Mouse (Mus musculus): ENCODE data around the gene Alox5ap.
A peak's percentile ranks its signal among the peaks of the same experiment; 100 is the strongest.

Alox5ap gene

DNA sequence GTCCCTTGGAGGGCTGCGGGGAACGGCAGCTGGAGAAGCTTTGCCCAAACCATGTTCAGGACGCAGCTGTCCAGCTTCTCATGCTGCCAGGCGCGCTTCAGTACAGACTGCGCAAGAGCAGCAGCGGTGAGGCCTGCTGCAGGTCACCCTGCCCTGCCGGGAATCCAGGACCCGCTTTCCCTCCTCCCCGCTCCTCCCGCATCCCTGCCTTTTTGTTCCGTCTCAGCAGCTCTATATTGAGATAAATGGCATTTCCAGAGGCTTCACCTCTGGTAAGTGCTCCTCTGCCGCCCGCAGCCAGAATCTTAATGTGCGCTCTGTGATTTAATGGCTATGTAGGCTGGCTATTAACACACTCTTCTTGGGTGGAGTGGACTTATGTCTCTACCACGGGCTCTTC, 5.5 kb upstream of the Alox5ap start:
- DNase-seq (ENCODE audit: low spot score): no peak

DNA sequence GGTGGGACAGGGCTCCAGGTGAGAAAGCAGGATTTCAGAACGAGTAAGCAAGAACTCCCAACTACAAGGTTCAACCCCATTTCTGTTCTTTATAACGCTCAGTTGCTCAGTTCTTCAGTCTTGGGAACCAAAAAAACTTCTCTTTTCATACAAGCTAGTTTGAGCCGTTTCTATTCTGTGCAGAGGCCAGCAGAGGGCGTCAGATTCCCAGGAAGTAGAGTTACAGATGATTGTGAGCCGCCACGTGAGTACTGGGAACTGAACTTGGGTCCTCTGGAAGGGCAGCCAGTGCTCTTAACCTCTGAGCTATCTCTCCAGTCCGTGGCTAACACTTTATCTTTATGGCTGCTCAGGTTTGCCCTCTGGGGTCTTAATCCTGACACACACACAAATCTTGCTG, 3.1 kb upstream of the Alox5ap start:
- no peak for DNase-seq (ENCODE audit: low spot score)

DNA sequence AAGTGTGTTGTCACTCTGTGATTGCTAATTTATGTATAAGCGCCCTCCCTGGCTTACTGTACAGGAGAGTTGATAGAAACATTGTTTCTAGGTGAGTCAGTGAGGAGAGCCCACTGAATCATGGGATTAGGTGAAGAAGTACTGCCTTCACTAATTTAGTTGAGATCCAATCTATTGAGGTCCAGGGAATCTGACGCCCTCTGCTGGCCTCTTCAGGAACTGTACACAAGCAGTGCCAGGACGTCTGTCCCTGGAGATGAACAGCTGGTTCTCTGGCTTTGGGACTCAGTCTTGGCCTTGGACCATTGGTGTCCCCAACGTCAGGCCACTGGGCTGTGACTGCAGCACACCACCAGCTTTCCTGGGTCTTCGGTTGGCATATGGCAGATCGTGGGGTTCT, 2.7 kb upstream of the Alox5ap start:
- peak; percentile 68 for DNase-seq (ENCODE audit: low spot score)

DNA sequence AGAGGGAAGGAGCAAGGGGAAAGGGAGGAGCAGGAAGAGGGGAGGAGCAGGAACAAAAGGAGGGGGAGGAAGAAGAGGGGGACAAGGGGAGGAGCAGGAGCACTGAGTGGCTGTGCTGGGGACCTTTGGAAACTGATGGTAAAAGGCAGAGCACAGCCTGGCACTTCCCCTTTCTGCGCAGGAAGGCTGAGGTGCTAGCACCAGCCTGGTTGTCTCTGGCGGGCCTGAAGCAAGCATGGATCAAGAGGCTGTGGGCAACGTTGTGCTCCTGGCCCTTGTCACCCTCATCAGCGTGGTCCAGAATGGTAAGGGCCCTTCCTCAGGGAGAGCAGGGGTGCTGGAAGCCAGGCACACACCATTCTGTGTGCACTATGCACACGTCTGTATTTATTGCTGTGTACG, 312 bp downstream of the Alox5ap start:
- DNase-seq (ENCODE audit: low spot score): no peak

DNA sequence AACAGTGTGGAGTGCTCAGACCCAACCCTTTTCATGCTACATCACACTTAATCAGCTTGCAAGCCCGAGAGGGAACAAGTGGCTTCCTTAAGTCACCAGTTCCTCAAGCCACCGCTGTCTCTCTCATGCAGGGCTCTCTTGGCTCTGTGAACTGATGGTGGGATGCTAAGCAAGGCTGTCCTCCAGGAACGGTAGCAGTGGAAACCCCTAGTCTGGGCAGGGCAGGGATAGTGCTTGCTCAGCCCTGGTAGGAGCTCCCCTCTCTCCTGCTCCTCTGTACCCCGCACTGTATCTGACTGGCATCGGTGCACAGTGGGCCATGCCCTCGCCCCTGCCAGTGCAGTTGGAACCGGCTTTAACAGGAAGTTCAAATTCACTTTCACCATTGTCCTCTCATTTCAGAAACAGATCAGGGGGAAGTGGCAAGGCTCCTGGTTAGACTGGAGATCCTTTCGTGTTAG, 2.2 kb downstream of the Alox5ap start:
- no peak for DNase-seq (ENCODE audit: low spot score)

DNA sequence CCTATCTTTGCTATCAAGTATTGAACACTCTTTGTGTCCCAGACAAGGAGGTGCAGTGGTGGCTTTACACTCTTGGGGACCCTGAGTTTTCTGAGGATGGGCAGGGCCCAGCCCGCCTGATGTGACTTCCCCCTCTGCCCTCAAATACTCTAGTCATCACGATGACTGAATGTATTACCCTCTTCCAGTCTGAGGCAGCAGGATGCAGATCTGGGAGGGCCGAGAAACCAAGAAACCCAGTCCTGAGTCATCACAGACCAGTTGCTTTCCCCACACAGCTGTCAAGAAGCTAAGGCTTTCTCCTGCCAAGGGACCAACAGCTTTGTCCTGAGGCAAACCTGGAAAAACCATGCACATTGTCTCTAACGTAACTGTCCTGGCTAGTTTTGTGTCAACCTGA, 2.9 kb downstream of the Alox5ap start:
- DNase-seq (ENCODE audit: low spot score): no peak

DNA sequence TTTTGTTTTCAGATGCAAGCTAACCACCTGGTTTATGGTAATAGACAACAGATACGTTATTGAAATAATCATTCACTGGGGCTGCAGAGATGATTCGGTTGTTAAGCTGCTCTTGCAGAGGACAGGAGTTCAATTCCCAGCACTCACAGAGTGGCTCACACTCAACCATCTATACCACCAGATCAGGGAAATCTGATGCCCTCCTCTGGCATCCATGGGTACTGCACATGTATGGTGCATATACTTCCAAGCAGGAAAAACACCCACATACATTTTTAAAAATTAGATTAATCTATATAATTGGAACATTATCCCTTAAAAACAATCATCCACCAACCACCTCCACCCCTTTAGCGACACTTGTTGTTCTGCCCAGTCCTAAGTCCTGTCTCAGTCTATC, 6.7 kb downstream of the Alox5ap start:
- DNase-seq (ENCODE audit: low spot score): no peak

DNA sequence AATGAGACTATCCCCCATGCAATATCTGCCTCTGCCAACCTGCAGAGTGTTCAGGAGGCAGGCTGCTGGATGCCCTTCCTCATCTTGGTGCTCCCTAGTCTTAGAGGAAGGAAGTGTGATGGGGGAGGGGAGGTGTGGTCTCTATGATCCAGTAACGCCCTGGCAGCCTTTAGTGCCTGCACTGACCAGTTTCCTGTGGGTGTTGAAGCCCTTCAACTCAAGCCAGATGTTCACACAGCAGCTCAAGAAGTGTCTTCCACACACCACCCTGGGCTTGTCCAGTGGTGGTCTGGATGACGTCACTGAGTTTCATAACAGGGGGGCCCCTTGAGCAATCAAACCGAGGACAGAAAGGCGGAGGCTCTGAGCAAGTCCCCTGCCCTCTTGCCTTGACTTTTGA, 8.0 kb downstream of the Alox5ap start:
- no peak for DNase-seq (ENCODE audit: low spot score)

DNA sequence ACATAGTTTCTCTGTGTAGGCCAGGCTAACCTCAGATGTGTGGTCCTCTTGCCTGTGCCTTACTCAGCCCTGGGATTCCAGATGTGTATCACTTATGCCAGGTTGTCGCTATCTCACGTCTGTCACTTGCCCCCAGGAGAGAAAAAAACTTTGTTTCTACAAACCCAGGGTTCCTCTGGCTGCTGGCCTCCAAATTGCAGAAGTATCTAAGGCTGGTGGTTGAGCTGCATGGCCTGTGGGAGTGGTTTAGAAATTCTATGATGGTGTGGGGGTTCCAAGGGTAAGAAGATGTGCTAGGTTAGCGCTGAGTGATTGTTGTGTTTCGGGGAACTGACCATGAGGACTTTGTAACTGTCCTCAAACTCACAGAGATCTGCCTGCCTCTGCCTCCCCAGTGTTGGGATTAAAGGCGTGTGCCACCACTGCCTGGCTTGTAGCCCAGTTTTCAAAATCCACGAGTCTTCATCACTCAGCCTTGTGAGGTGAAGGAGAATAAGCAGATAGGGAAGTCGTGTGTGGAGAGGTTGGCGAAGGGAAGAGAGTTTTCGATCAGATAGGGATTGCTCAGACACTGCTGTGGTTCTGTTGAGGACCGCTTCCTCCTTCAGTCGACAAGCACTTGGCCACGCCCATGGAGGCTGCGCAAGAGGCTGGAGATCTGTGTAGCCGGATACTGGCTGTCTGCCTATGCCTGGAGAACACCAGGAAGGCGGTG, 10.0 kb downstream of the Alox5ap start:
- no peak for DNase-seq (ENCODE audit: low spot score)

DNA sequence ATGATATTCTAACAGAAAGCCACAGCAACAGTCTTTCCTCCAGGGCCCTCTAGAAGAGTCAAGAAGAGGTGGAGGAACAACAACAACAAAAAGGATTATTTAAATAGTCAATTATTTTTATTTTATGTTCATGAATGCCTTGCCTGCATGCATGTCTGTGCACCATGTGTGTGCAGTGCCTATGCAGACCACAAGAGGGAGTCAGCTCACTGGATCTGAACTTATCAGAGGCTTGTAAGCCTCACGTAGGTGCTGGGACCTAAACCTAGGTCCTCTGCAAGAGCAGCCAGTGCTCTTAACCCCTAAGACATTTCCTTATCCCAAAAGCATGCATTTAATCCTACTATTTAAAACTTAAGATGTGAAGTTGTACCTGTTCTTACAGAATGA, 10.5 kb downstream of the Alox5ap start:
- no peak for DNase-seq (ENCODE audit: low spot score)

DNA sequence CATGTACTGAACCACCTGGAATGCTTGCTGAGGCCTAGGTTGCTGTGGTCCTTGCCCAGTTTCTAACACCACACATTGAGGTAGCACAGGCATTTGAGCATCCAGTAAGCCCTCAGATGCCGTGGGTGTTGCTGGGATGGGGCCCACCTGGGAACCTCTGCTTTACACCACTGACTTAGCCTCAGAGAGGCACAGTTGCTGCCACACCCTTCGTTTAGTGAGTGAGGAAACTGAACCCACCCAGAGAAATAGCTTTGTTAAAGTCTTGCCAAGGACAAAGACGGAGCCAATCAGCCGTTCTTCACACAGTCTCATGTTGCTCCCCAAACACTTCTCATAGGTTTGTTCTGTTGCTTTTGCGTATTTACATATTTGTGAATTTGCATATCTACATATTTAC, 13.0 kb downstream of the Alox5ap start:
- no peak for DNase-seq (ENCODE audit: low spot score)

DNA sequence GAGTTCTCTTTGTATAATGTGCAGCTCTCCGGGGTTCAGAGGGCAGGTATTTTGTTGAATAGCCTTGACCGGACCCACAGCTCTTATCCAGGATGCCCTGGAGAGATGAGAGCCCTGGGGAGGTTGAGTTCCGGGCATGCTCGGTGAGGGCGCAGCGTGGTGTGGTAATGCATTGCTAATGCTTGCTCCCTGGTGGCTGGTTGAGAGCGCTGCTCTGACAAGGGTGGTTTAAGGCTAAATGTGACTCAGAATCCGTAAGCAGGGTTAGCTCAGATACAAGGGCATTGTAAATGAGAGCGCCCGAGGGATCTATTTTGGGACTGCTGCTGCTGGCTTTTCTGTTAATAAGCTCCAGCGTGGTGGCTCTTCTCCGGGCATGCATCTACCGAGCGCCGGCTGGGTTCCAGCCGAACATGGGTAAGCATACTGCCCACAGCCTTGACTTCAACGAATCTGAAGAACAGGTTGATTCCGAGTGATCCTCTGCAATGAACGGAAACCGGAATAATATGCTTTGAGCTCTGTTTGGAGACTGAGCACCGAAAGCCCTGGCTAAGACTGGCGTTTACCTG, 14.8 kb downstream of the Alox5ap start:
- no peak for DNase-seq (ENCODE audit: low spot score)

DNA sequence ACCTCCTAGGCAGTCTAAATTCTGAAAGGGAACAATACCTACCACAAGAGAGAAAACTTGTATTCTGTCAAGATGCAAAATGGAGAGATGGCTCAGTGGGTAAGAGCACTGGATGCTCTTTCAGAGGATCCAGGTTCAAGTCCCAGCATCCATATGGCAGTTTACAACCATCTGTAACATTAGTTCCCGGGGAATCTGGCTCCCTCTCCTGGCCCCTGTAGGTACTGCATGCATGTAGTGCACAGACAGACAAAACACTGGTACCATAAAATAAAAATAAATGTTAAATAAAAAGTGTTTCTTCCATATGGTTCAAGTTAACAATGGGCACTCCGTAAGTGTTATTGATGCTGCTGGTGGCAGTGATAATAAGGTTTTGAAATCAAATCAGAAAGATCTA, 18.4 kb downstream of the Alox5ap start:
- DNase-seq (ENCODE audit: low spot score): peak; percentile 71

DNA sequence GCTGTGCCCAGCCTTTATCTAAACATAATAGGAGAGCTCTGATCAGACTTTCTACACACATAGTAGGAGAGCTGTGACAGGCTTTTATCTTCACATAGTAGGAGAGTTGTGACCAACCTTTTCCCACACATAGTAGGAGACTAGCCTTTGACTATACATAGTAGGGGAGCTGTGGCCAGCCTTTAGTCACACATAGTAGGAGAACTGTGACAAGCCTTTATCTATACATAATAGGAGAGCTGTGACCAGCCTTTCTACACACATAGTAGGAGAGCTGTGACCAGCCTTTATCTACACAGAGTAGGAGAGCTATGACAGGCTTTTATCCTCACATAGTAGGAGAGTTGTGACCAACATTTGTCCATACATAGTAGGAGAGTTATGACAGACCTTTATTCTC, 19.3 kb downstream of the Alox5ap start:
- no peak for DNase-seq (ENCODE audit: low spot score)

DNA sequence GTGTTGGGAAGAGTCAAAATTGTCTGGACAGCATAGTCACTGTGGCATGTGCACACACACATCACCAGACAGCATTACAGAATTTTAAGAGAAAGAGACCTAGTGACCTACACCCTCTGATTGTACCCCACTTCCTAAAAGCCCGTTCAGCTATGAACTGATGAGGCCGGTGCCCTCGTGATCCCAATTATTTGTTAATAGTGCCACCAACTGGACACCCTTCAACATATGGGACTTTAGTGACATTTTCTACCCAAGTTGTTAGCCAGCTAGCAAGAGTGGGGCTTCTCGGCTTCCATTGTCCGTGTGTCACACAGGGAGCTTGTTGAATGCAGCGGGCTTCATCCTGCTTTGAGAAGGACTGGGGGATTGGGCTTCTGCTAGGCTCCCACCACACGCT, 21.5 kb downstream of the Alox5ap start:
- DNase-seq (ENCODE audit: low spot score): no peak

DNA sequence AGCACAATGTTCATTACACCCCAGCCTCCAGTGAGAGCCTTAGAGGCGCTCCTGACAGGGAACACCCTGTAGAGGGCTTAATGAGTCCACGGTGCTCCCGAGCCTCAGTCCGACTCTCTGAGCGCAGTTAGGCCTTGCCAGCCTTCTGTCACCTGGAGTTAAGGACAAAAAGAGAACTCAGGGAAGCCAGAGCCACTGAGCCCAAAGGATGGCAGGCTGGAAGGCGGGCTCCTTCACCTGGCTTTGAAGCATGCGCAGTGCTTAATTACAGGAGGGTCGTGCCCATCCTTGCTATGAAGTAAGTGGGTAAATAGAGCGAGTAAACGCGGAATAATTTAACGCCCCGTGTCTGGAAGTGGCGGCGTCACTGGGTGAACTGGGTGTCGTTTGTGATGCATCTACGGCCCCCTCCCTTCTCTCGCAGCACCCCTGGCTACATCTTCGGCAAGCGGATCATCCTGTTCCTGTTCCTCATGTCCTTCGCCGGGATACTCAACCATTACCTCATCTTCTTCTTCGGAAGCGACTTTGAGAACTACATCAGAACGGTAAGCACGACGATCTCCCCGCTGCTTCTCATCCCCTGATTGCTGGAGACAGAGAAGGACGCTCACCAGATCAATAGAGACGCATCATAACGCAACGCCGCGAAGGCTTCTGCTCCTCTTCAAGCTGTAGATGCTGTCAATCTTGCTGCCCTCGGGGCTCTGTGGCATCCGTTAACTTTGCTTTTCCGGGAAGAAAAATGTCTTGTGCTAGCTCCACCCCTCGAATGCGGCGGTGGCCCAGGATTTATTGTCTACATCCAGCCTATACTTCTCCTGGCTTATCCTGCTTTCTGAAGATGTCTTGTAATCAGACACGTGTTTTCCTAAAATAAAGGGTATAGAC, 22.8 kb downstream of the Alox5ap start:
- no peak for DNase-seq (ENCODE audit: low spot score)

DNA sequence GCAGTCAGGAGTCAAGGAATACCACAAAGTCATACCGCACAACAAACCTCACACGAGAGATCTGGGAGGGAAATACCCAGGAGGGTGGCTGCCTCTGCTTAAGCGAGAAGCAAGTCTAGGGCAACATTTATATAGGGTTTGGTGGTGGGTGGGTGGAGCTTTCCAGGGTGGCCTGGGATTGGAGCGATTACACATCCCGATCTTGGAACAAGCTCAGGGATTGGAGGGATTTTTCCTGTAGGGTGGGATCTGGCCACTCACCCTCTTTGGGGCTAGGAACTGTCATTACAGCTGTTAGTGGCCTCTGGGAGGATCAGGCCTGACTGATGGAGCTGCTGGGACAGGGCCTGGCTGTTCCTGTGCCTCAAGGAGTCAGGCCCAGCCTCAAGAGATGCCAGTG, 26.7 kb downstream of the Alox5ap start:
- DNase-seq (ENCODE audit: low spot score): no peak

DNA sequence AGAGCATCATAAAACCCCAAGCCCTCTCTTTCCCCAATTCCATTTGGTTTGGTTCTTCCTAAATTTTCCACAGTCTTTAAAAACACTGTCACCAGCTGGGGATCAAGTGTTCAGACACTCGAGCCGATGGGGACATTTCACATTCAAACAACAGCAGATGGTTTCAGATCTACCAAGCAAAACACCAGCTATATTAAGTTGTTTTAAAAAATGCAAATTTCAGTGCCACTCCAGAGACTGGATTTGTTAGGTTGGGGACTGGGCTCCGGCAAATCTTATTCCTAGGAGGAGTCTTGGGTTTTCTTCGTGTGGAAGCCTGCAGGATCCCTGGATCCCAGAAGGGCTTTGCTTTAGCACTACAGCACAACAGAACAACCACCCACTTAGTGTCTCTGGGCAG, 28.5 kb downstream of the Alox5ap start:
- DNase-seq (ENCODE audit: low spot score): no peak

DNA sequence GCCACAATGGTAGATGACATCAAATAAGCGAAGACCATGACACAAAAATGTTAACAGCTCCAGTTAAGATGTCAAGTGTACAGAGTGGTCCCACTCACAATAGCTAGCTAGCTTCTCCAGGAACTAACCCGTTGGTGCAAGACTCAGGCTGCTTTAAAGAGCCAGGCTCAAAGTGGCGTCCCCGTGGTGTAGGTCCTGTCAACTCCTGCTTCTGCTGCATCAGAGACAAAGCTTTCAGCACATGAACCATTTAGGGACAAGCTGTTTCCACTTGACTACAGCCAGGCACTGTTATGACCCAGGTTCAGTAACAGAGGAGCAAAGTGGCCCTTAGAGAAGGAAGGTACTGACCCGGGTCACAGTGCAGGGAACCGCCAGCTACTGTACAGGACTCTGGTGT, 32.2 kb downstream of the Alox5ap start:
- DNase-seq (ENCODE audit: low spot score): no peak

DNA sequence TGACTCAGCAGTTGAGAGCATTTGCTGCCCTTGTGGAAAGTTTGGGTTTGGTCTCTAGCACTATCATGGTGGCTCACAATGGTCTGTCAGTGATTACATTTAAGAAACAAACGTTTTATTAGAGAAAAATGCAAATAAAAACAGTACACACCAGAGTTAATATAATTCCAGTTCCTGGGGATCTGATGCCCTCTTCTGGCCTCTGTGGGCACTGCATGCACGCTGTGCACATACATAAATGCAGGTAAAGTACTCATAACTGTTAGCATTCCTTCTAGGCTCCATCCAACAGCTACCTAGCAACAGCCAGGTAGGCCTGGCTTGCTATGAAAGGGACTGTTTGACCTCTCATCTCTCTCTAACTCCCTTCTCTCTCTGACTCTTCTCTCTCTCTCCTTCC, 32.9 kb downstream of the Alox5ap start:
- DNase-seq (ENCODE audit: low spot score): no peak

DNA sequence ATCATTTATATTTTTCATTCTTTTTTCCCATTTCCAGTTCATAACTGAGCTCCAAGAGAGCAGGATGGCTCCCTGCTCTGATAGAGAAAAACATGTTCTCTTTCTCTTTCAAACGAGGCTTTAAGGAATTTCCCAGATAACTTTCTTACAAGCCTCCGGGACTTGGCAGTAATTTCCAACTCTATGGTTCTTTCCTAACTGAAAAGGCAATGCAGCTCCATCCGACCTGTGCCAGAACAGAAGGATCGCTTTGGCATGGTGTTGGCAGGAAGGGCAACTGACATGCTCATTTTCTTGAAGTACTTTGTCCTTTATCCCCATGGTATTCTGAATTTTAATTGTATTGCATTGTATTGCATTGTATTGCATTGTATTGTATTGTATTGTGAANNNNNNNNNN, 33.7 kb downstream of the Alox5ap start:
- DNase-seq (ENCODE audit: low spot score): no peak

DNA sequence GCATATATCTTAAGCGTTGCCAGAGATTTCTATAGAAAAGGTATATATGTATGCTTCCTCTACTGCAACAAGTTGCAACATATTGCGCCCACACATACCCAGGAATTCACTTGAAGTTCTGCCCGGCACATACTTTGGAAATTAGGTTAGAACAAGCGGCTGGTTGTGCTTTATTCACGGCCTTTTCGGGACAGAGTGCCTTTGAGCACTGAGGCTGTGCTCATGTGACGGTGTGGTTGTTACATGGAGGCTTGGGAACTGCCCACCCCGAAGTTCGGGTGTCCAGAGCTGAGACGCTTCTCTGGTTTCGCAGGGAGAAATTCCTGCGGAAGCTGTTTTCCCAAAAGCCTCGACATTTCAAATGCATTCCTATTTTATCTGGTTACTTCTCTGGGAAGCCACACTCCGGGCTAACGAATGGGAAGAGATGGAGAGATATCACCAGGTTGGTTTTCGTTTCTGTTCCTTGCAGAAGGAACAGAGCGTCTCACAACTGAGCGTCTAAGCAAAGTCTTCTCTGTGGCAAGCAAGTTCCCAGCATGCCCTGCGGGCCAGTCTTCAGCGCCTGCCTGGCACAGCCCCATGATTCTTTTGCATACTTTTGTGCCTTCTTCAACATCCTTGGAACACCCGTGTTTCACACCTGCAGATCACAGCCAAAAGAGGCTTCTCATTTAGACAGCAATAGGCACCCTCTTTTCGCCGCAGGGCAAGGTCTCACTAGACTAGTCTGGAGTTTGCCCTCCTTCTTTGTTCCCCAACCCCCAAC, 48.5 kb downstream of the Alox5ap start:
- DNase-seq (ENCODE audit: low spot score): peak; percentile 60
